Mouse (Mus musculus) effector memory CD4-positive, alpha-beta T cell, adult 7 months (primary cell): ENCODE measurements around the gene Ofcc1. TPM values are rescaled to one million over a fixed set of nuclear protein-coding genes. Genes with fewer than 3 reads are reported as not detected.

Experiments used
- polyA plus RNA-seq: library from polyadenylated mRNA; unstranded; fragments of 100-300 nt; shearing (Covaris generic); gene quantifications from one replicate; pipeline ENCODE4 v1.2.1, GENCODE M21; 2017

Ofcc1 gene
- polyA plus RNA-seq, result not detected

GRCm38 (mm10) chr13:40361288-40361687 is at the start of gene Ofcc1:
TSS of gene Ofcc1 (minus strand) at chr13:40361450.

